Mouse (Mus musculus) ovary, adult 10 weeks (tissue): ENCODE results near the gene Gm44. TPM values are rescaled to one million over a fixed set of nuclear protein-coding genes. Genes with fewer than 3 reads are reported as not detected.

ENCODE experiments used
- polyA plus RNA-seq: library from polyadenylated mRNA; stranded (reverse); fragments of 350-450 nt; fragmentation: Illumina TruSeq; extraction: RNeasy Lipid Tissue Mini Kit (QIAGEN cat#74804); gene quantifications from one replicate; pipeline ENCODE4 v1.2.3, GENCODE M21; 2014

The Gm44 gene
- not detected for polyA plus RNA-seq

DNA sequence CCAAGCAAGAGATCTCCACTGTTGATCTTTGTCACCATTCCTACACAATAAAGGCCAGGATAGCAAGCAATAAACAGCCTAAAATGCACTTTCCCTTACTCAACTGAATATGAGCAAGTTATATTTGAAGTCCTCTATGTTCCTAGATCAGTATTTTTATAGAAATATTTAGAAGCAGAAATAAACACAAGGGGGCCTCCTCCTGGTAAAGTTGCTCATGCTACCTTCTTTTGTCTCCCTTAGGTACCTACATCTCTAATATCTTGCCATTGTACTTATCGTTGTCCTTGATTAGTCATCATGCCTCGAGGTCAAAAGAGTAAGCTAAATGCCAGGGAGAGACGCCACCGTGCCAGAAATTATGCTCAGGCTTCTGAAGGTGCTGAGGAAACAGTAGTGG is at the start of gene Gm44:
Gene Gm44, plus strand, starts transcription at position 301 of the 400 bp plus-strand sequence.

